Mouse (Mus musculus) cerebellum, postnatal 25 days (tissue): ENCODE measurements around the gene Mapk8ip1.

Experiments
- DNase-seq, 2 experiments: peaks; one replicate each; pipeline ENCODE4 v3.0.0; 2021; ENCODE audit warnings: mixed read lengths in 2 of 2

Gene Mapk8ip1

GRCm38 (mm10) chr2:92371971-92372690 lies 28.9 kb downstream of the Mapk8ip1 start:
- DNase-seq: no peak

GRCm38 (mm10) chr2:92370821-92371805 lies 29.9 kb downstream of the Mapk8ip1 start:
- DNase-seq: peak in 1 of 2 experiments; percentile 36

GRCm38 (mm10) chr2:92370375-92370774 lies 30.7 kb downstream of the Mapk8ip1 start:
- DNase-seq: peak in 1 of 2 experiments; percentile 39

GRCm38 (mm10) chr2:92367383-92368029 lies 33.6 kb downstream of the Mapk8ip1 start:
- DNase-seq: no peak

- DNase-seq: no peak
These were observed 35.5 kb downstream of the Mapk8ip1 start for GRCm38 (mm10) chr2:92365568-92365967.

- no peak for DNase-seq
These were observed 37.0 kb downstream of the Mapk8ip1 start for GRCm38 (mm10) chr2:92364086-92364485.

- DNase-seq: no peak
These were observed 38.4 kb downstream of the Mapk8ip1 start for GRCm38 (mm10) chr2:92362571-92363228.

GRCm38 (mm10) chr2:92361795-92362194 lies 39.3 kb downstream of the Mapk8ip1 start:
- DNase-seq: no peak

GRCm38 (mm10) chr2:92360893-92361292 lies 40.2 kb downstream of the Mapk8ip1 start:
- DNase-seq: peak in 1 of 2 experiments; percentile 29

- DNase-seq: peak; percentile 49 to 59
These were observed 40.8 kb downstream of the Mapk8ip1 start for GRCm38 (mm10) chr2:92360186-92360823.

- DNase-seq: peak; percentile 30 to 55
These were observed 41.8 kb downstream of the Mapk8ip1 start for GRCm38 (mm10) chr2:92359301-92359700.

- DNase-seq: no peak
These were observed 46.8 kb downstream of the Mapk8ip1 start for GRCm38 (mm10) chr2:92354224-92354623.

- DNase-seq: no peak
These were observed 47.7 kb downstream of the Mapk8ip1 start for GRCm38 (mm10) chr2:92353402-92353801.

GRCm38 (mm10) chr2:92350686-92351085 lies 50.4 kb downstream of the Mapk8ip1 start:
- DNase-seq: no peak

- DNase-seq: no peak
These were observed 51.3 kb downstream of the Mapk8ip1 start for GRCm38 (mm10) chr2:92349589-92350425.

GRCm38 (mm10) chr2:92347191-92347590 lies 53.9 kb downstream of the Mapk8ip1 start:
- DNase-seq: no peak

GRCm38 (mm10) chr2:92342418-92342817 lies 58.6 kb downstream of the Mapk8ip1 start:
- no peak for DNase-seq
